Mouse (Mus musculus) stomach, postnatal 0 days (tissue): ENCODE results near the gene Flad1. TPM values are rescaled to one million over a fixed set of nuclear protein-coding genes. Genes with fewer than 3 reads are reported as not detected.

ENCODE experiments used
- ATAC-seq: fragments of 200-750 bp; cut with Nextera tagmentation; 2 replicates; pipeline ENCODE4 v1.8.0; 2017; ENCODE audit not compliant: low FRiP score, low TSS enrichment
- DNase-seq: peaks from one replicate; pipeline ENCODE4 v3.0.0-alpha.2; 2016; ENCODE audit warnings: low spot score
- H3K27ac ChIP-seq: fragments of 300-500 bp; sonication (generic); replicated peaks from 2 replicates; pipeline ENCODE4 v1.5.1; 2014; ENCODE audit warnings: mild to moderate bottlenecking, control low read depth
- H3K27me3 ChIP-seq: fragments of 300-500 bp; sonication (generic); 2 replicates; pipeline ENCODE4 v1.6.1; 2014; ENCODE audit warnings: low read length; ENCODE audit not compliant: control insufficient read depth, insufficient read depth
- H3K36me3 ChIP-seq: fragments of 300-500 bp; sonication (generic); 2 replicates; pipeline ENCODE4 v1.6.1; 2014; ENCODE audit warnings: low read length, mixed read lengths; ENCODE audit not compliant: control insufficient read depth, insufficient read depth
- H3K4me1 ChIP-seq: fragments of 300-500 bp; sonication (generic); replicated peaks from 2 replicates; pipeline ENCODE4 v1.6.1; 2014; ENCODE audit warnings: antibody characterized with exemption; ENCODE audit not compliant: control insufficient read depth, insufficient read depth
- H3K4me2 ChIP-seq: fragments of 300-500 bp; sonication (generic); replicated peaks from 2 replicates; pipeline ENCODE4 v1.6.1; 2014; ENCODE audit warnings: low read depth, mild to moderate bottlenecking, control low read depth, moderate library complexity
- H3K4me3 ChIP-seq: fragments of 300-500 bp; sonication (generic); 2 replicates; pipeline ENCODE4 v1.5.1; 2014; ENCODE audit warnings: low read depth, low read length, control low read depth
- H3K9ac ChIP-seq: fragments of 300-500 bp; sonication (generic); 2 replicates; pipeline ENCODE4 v1.6.1; 2014; ENCODE audit warnings: mild to moderate bottlenecking, low read length, control low read depth, mixed read lengths
- H3K9me3 ChIP-seq: fragments of 300-500 bp; sonication (generic); 2 replicates; pipeline ENCODE4 v1.6.1; 2016; ENCODE audit warnings: low read length; ENCODE audit not compliant: control insufficient read depth
- CTCF ChIP-seq: IDR thresholded peaks from 2 replicates; pipeline ENCODE4 v1.5.1; 2016; ENCODE audit warnings: antibody characterized with exemption, low read depth, mild to moderate bottlenecking, moderate library complexity
- EP300 ChIP-seq: optimal IDR thresholded peaks from 2 replicates; pipeline ENCODE3; 2016; ENCODE audit warnings: antibody characterized with exemption
- WGBS: fragments of 180-500 bp; shearing (Covaris S2); extraction: QIAGEN DNeasy Blood & Tissue Kit; methylation state at CpG from one replicate; pipeline ENCODE4 v1.1.7; 2014; 5-methylcytosine and 5-hydroxymethylcytosine counted together
- polyA plus RNA-seq: library from polyadenylated mRNA; unstranded; fragments of >200 nt; fragmentation: Nextera tagmentation; extraction: Ambion mirVana; gene quantifications from 2 replicates; pipeline ENCODE4 v1.2.1, GENCODE M21; 2015

Flad1 gene
- polyA plus RNA-seq, 1 experiment from 2014 or later, result 20.9 TPM

- H3K27ac ChIP-seq, result peak overlapping the region; percentile 79
- H3K4me2 ChIP-seq, result peak overlapping the region; percentile 23
- peak overlapping the region; percentile 10; the same call in 1 of the 2 replicates for H3K4me3 ChIP-seq
- ATAC-seq (no peak), DNase-seq (no peak)
- peaks cover 7% of the 10 kb centered on the region for H3K36me3 ChIP-seq
- 61% methylated on average over 12 of the region's 12 CpGs for WGBS
- H3K27me3 ChIP-seq, result no peaks in the 10 kb centered on the region
- H3K4me1 ChIP-seq, result peaks cover 7% of the 10 kb centered on the region
- no peaks in the 10 kb centered on the region for H3K9me3 ChIP-seq
- H3K9ac ChIP-seq, result peak overlapping the region; percentile 23
- TF ChIP-seq CTCF, result no peak
- TF ChIP-seq EP300, result no peak
These were observed 27.2 kb downstream of the Flad1 start for GRCm38 (mm10) chr3:89384331-89385076.

GRCm38 (mm10) chr3:89383651-89384255 is 27.9 kb downstream of the Flad1 start:
- no peak for TF ChIP-seq CTCF
- TF ChIP-seq EP300, result no peak
- 48% methylated on average over 5 of the region's 5 CpGs for WGBS
- Histone ChIP-seq H3K9ac (no peak overlapping the region), H3K9me3 (no peaks in the 10 kb centered on the region), H3K4me3 (no peak overlapping the region), H3K27me3 (no peaks in the 10 kb centered on the region), H3K27ac (peak overlapping the region; percentile 79), H3K4me1 (peaks cover 7% of the 10 kb centered on the region), H3K4me2 (no peak overlapping the region; the same call in 1 of the 2 replicates), H3K36me3 (peaks cover 7% of the 10 kb centered on the region)
- ATAC-seq (no peak), DNase-seq (no peak)

- Histone ChIP-seq H3K27ac (no peak overlapping the region), H3K9me3 (no peaks in the 10 kb centered on the region), H3K4me2 (no peak overlapping the region), H3K27me3 (no peaks in the 10 kb centered on the region), H3K4me3 (no peak overlapping the region), H3K36me3 (peaks cover 7% of the 10 kb centered on the region), H3K4me1 (peaks cover 6% of the 10 kb centered on the region), H3K9ac (no peak overlapping the region)
- ATAC-seq, result no peak
- 63% methylated on average over 5 of the region's 5 CpGs for WGBS
- TF ChIP-seq CTCF, result no peak
- TF ChIP-seq EP300, result no peak
- no peak for DNase-seq
These were observed 28.7 kb downstream of the Flad1 start for GRCm38 (mm10) chr3:89382950-89383349.

- H3K9ac ChIP-seq, result no peak overlapping the region
- peaks cover 7% of the 10 kb centered on the region for H3K36me3 ChIP-seq
- TF ChIP-seq CTCF, result no peak
- no peak for TF ChIP-seq EP300
- H3K4me2 ChIP-seq, result no peak overlapping the region
- 86% methylated on average over 9 of the region's 9 CpGs for WGBS
- no peak overlapping the region for H3K27ac ChIP-seq
- H3K4me1 ChIP-seq, result peaks cover 8% of the 10 kb centered on the region
- DNase-seq (no peak), ATAC-seq (no peak)
- H3K27me3 ChIP-seq, result no peaks in the 10 kb centered on the region
- no peak overlapping the region for H3K4me3 ChIP-seq
- H3K9me3 ChIP-seq, result no peaks in the 10 kb centered on the region
These were observed 29.4 kb downstream of the Flad1 start for GRCm38 (mm10) chr3:89382033-89382882.

GRCm38 (mm10) chr3:89381233-89381632 is 30.4 kb downstream of the Flad1 start:
- TF ChIP-seq EP300, result no peak
- no peak for TF ChIP-seq CTCF
- no peak for DNase-seq
- 78% methylated on average over 11 of the region's 11 CpGs for WGBS

More at GRCm38 (mm10) chr3:89381233-89381632, 30.4 kb downstream of the Flad1 start:
- peaks cover 8% of the 10 kb centered on the region for H3K4me1 ChIP-seq
- H3K4me3 ChIP-seq, result no peak overlapping the region
- peaks cover 7% of the 10 kb centered on the region for H3K36me3 ChIP-seq
- no peak overlapping the region for H3K9ac ChIP-seq
- no peak overlapping the region for H3K4me2 ChIP-seq
- ATAC-seq, result no peak
- no peaks in the 10 kb centered on the region for H3K9me3 ChIP-seq
- H3K27ac ChIP-seq, result no peak overlapping the region
- no peaks in the 10 kb centered on the region for H3K27me3 ChIP-seq
